Mouse (Mus musculus): ENCODE results near the gene Akap13. TPM values are rescaled to one million over a fixed set of nuclear protein-coding genes. Genes with fewer than 3 reads are reported as not detected.

Gene Akap13
- polyA plus RNA-seq, 1 experiment from 2014 or later = 32.3 TPM

GRCm38 (mm10) chr7:75558225-75558624 is 102.9 kb downstream of the Akap13 start:
- no peak overlapping the region for H3K9ac ChIP-seq
- 84% methylated on average over 1 of the region's 1 CpGs for WGBS

GRCm38 (mm10) chr7:75559119-75559518 is 103.8 kb downstream of the Akap13 start:
- Histone ChIP-seq H3K4me2 (replicated peaks) (no peak overlapping the region), H3K9ac (no peak overlapping the region), H3K4me1 (peaks cover 6% of the 10 kb centered on the region; the same call in 1 of the 2 replicates), H3K27ac (no peak overlapping the region), H3K36me3 (no peaks in the 10 kb centered on the region), H3K27me3 (no peaks in the 10 kb centered on the region), H3K4me3 (no peak overlapping the region), H3K9me3 (replicated peaks) (no peaks in the 10 kb centered on the region)
- no peak for ATAC-seq (ENCODE audit: low FRiP score)
- 71% methylated on average over 4 of the region's 4 CpGs for WGBS

More at GRCm38 (mm10) chr7:75558225-75558624, 102.9 kb downstream of the Akap13 start:
- no peaks in the 10 kb centered on the region for H3K27me3 ChIP-seq
- H3K4me1 ChIP-seq = peaks cover 6% of the 10 kb centered on the region; the same call in 1 of the 2 replicates
- ATAC-seq (ENCODE audit: low FRiP score) = no peak
- H3K4me2 ChIP-seq (replicated peaks) = no peak overlapping the region
- H3K27ac ChIP-seq = no peak overlapping the region
- H3K4me3 ChIP-seq = no peak overlapping the region
- H3K36me3 ChIP-seq = no peaks in the 10 kb centered on the region
- H3K9me3 ChIP-seq (replicated peaks) = no peaks in the 10 kb centered on the region

- Histone ChIP-seq H3K27ac (no peak overlapping the region), H3K9me3 (replicated peaks) (no peaks in the 10 kb centered on the region), H3K4me3 (no peak overlapping the region), H3K4me1 (peaks cover 6% of the 10 kb centered on the region; the same call in 1 of the 2 replicates), H3K9ac (no peak overlapping the region), H3K27me3 (no peaks in the 10 kb centered on the region), H3K4me2 (replicated peaks) (no peak overlapping the region), H3K36me3 (no peaks in the 10 kb centered on the region)
- 92% methylated on average over 4 of the region's 4 CpGs for WGBS
- no peak for ATAC-seq (ENCODE audit: low FRiP score)
Measured at GRCm38 (mm10) chr7:75559915-75560314, 104.6 kb downstream of the Akap13 start.

GRCm38 (mm10) chr7:75560566-75560965 is 105.2 kb downstream of the Akap13 start:
- ATAC-seq (ENCODE audit: low FRiP score) = no peak
- no peak overlapping the region for H3K9ac ChIP-seq
- H3K4me1 ChIP-seq = peaks cover 6% of the 10 kb centered on the region; the same call in 1 of the 2 replicates
- no peak overlapping the region for H3K4me2 ChIP-seq (replicated peaks)
- H3K36me3 ChIP-seq = no peaks in the 10 kb centered on the region
- no peaks in the 10 kb centered on the region for H3K9me3 ChIP-seq (replicated peaks)
- no peaks in the 10 kb centered on the region for H3K27me3 ChIP-seq
- WGBS = 100% methylated on average over 2 of the region's 2 CpGs
- no peak overlapping the region for H3K4me3 ChIP-seq
- H3K27ac ChIP-seq = no peak overlapping the region

- peaks cover 6% of the 10 kb centered on the region; the same call in 1 of the 2 replicates for H3K4me1 ChIP-seq
- no peak overlapping the region for H3K4me2 ChIP-seq (replicated peaks)
- ATAC-seq (ENCODE audit: low FRiP score) = no peak
- H3K27me3 ChIP-seq = no peaks in the 10 kb centered on the region
- H3K4me3 ChIP-seq = no peak overlapping the region
- no peaks in the 10 kb centered on the region for H3K36me3 ChIP-seq
- H3K9me3 ChIP-seq (replicated peaks) = no peaks in the 10 kb centered on the region
- H3K9ac ChIP-seq = no peak overlapping the region
- H3K27ac ChIP-seq = no peak overlapping the region
- 97% methylated on average over 1 of the region's 1 CpGs for WGBS
Measured at GRCm38 (mm10) chr7:75561134-75561533, 105.8 kb downstream of the Akap13 start.

GRCm38 (mm10) chr7:75568276-75568675 is 112.9 kb downstream of the Akap13 start:
- H3K4me1 ChIP-seq = no peaks in the 10 kb centered on the region
- ATAC-seq (ENCODE audit: low FRiP score) = no peak
- no peak overlapping the region for H3K27ac ChIP-seq
- H3K4me3 ChIP-seq = no peak overlapping the region
- no peak overlapping the region for H3K4me2 ChIP-seq (replicated peaks)
- no peak overlapping the region for H3K9ac ChIP-seq
- H3K36me3 ChIP-seq = no peaks in the 10 kb centered on the region
- no peaks in the 10 kb centered on the region for H3K27me3 ChIP-seq
- H3K9me3 ChIP-seq (replicated peaks) = no peaks in the 10 kb centered on the region
- 90% methylated on average over 4 of the region's 4 CpGs for WGBS

- ATAC-seq (ENCODE audit: low FRiP score) = no peak
- no peak overlapping the region for H3K4me3 ChIP-seq
- H3K27me3 ChIP-seq = no peaks in the 10 kb centered on the region
- no peaks in the 10 kb centered on the region for H3K4me1 ChIP-seq
- no peaks in the 10 kb centered on the region for H3K36me3 ChIP-seq
- H3K9ac ChIP-seq = no peak overlapping the region
- no peak overlapping the region for H3K4me2 ChIP-seq (replicated peaks)
- no peak overlapping the region for H3K27ac ChIP-seq
- no peaks in the 10 kb centered on the region for H3K9me3 ChIP-seq (replicated peaks)
Measured at GRCm38 (mm10) chr7:75568883-75569282, 113.5 kb downstream of the Akap13 start.

GRCm38 (mm10) chr7:75570218-75570617 is 114.9 kb downstream of the Akap13 start:
- no peaks in the 10 kb centered on the region for H3K9me3 ChIP-seq (replicated peaks)
- no peaks in the 10 kb centered on the region for H3K36me3 ChIP-seq
- no peak overlapping the region for H3K4me2 ChIP-seq (replicated peaks)
- no peak overlapping the region for H3K4me3 ChIP-seq
- no peak overlapping the region for H3K27ac ChIP-seq
- peaks cover 4% of the 10 kb centered on the region; the same call in 1 of the 2 replicates for H3K4me1 ChIP-seq
- no peak overlapping the region for H3K9ac ChIP-seq
- ATAC-seq (ENCODE audit: low FRiP score) = no peak
- WGBS = 88% methylated on average over 3 of the region's 3 CpGs
- H3K27me3 ChIP-seq = no peaks in the 10 kb centered on the region

GRCm38 (mm10) chr7:75571078-75571477 is 115.7 kb downstream of the Akap13 start:
- Histone ChIP-seq H3K36me3 (no peaks in the 10 kb centered on the region), H3K9me3 (replicated peaks) (no peaks in the 10 kb centered on the region), H3K4me1 (peaks cover 6% of the 10 kb centered on the region; the same call in 1 of the 2 replicates), H3K27ac (no peak overlapping the region), H3K4me2 (replicated peaks) (no peak overlapping the region), H3K9ac (no peak overlapping the region), H3K4me3 (no peak overlapping the region), H3K27me3 (no peaks in the 10 kb centered on the region)
- ATAC-seq (ENCODE audit: low FRiP score) = no peak
- 76% methylated on average over 2 of the region's 2 CpGs for WGBS

GRCm38 (mm10) chr7:75572127-75572526 is 116.8 kb downstream of the Akap13 start:
- no peak for ATAC-seq (ENCODE audit: low FRiP score)
- Histone ChIP-seq H3K36me3 (no peaks in the 10 kb centered on the region), H3K27ac (no peak overlapping the region), H3K27me3 (no peaks in the 10 kb centered on the region), H3K4me2 (replicated peaks) (no peak overlapping the region), H3K9me3 (replicated peaks) (no peaks in the 10 kb centered on the region), H3K9ac (no peak overlapping the region), H3K4me1 (peaks cover 6% of the 10 kb centered on the region; the same call in 1 of the 2 replicates), H3K4me3 (no peak overlapping the region)
- WGBS = 84% methylated on average over 4 of the region's 4 CpGs

- H3K9me3 ChIP-seq (replicated peaks) = no peaks in the 10 kb centered on the region
- H3K4me1 ChIP-seq = peaks cover 6% of the 10 kb centered on the region; the same call in 1 of the 2 replicates
- no peak overlapping the region for H3K4me2 ChIP-seq (replicated peaks)
- peak overlapping the region; percentile 40; the same call in 1 of the 2 replicates for H3K27ac ChIP-seq
- no peak overlapping the region for H3K4me3 ChIP-seq
- 58% methylated on average over 9 of the region's 9 CpGs for WGBS
- no peak for ATAC-seq (ENCODE audit: low FRiP score)
- no peaks in the 10 kb centered on the region for H3K27me3 ChIP-seq
- H3K36me3 ChIP-seq = peaks cover 4% of the 10 kb centered on the region; the same call in 1 of the 2 replicates
- H3K9ac ChIP-seq = no peak overlapping the region
Measured at GRCm38 (mm10) chr7:75575120-75575649, 119.9 kb downstream of the Akap13 start.

GRCm38 (mm10) chr7:75575800-75576585 is 120.7 kb downstream of the Akap13 start:
- H3K27ac ChIP-seq = no peak overlapping the region
- no peak for ATAC-seq (ENCODE audit: low FRiP score)
- 92% methylated on average over 1 of the region's 1 CpGs for WGBS
- H3K9me3 ChIP-seq (replicated peaks) = no peaks in the 10 kb centered on the region
- H3K4me2 ChIP-seq (replicated peaks) = no peak overlapping the region
- H3K9ac ChIP-seq = no peak overlapping the region
- H3K4me1 ChIP-seq = peaks cover 6% of the 10 kb centered on the region; the same call in 1 of the 2 replicates
- no peaks in the 10 kb centered on the region for H3K27me3 ChIP-seq
- no peak overlapping the region for H3K4me3 ChIP-seq
- peaks cover 4% of the 10 kb centered on the region; the same call in 1 of the 2 replicates for H3K36me3 ChIP-seq
